ENCODE assay signal across 15 mouse cellular contexts in the genomic region with DNA sequence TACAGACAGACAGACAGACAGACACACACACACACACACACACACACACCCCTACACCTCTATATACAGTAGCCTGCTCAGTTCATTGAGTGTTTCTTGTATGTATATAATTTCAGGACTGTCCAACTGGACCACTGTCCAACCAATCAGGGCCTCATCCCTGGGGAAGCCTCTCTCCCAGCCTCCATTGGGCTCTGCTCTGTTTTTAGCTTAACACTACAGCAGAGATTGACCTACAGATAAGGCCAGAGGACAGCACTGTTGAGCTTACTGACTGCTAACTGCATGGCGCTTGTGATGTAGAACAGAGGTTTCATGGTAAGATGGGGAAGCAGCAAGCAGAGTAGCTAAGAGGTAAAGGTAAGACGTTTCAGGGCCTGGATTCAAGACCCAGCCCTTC.
"Had no signal": no experiment of that assay in that cellular context is flagged by ENCODE, and none has a peak within 500 bp of the region (broad histone marks: within the 10 kb centered on the region; RNA-seq: fewer than 3 reads in every experiment).

No protein-coding gene starts in this region.

- DNase-seq: heart, postnatal 10 days; heart, postnatal 14 days; heart, postnatal 36 days; kidney, adult 11 months; kidney, adult 18-20 months; kidney, adult 2 months; kidney, adult 8-10 months; kidney, adult 9 months; kidney, postnatal 10 days; kidney, postnatal 14 days; kidney, postnatal 25 days; kidney, postnatal 36 days; kidney, postnatal 4 days; layer of hippocampus, adult 9-11 months; layer of hippocampus, postnatal 36 days had no signal
